Mouse (Mus musculus): ENCODE results near the gene Tdrd7.

Gene Tdrd7

GRCm38 (mm10) chr4:46041761-46042504 is 76.8 kb downstream of the Tdrd7 start:
- in situ Hi-C loops (cut with MboI, MseI): no loop called here

- in situ Hi-C loops (cut with MboI, MseI): no loop called here
Measured at GRCm38 (mm10) chr4:46042505-46042850, 77.3 kb downstream of the Tdrd7 start.

- in situ Hi-C loops (cut with MboI, MseI): no loop called here
Measured at GRCm38 (mm10) chr4:46043361-46043760, 78.2 kb downstream of the Tdrd7 start.

GRCm38 (mm10) chr4:46047971-46048370 is 82.8 kb downstream of the Tdrd7 start:
- in situ Hi-C loops (cut with MboI, MseI): no loop called here

GRCm38 (mm10) chr4:46048418-46048817 is 83.3 kb downstream of the Tdrd7 start:
- in situ Hi-C loops (cut with MboI, MseI): no loop called here

GRCm38 (mm10) chr4:46053323-46054107 is 88.4 kb downstream of the Tdrd7 start:
- in situ Hi-C loops (cut with MboI, MseI): no loop called here

GRCm38 (mm10) chr4:46056163-46056562 is 91.0 kb downstream of the Tdrd7 start:
- in situ Hi-C loops (cut with MboI, MseI): no loop called here

GRCm38 (mm10) chr4:46061259-46061962 is 96.3 kb downstream of the Tdrd7 start:
- in situ Hi-C loops (cut with MboI, MseI): no loop called here

GRCm38 (mm10) chr4:46063841-46064240 is 98.7 kb downstream of the Tdrd7 start:
- in situ Hi-C loops (cut with MboI, MseI): no loop called here

- in situ Hi-C loops (cut with MboI, MseI): no loop called here
Measured at GRCm38 (mm10) chr4:46064263-46064662, 99.1 kb downstream of the Tdrd7 start.

GRCm38 (mm10) chr4:46064961-46065360 is 99.8 kb downstream of the Tdrd7 start:
- in situ Hi-C loops (cut with MboI, MseI): no loop called here

GRCm38 (mm10) chr4:46065695-46066340 is 100.7 kb downstream of the Tdrd7 start:
- in situ Hi-C loops (cut with MboI, MseI): no loop called here

- in situ Hi-C loops (cut with MboI, MseI): no loop called here
Measured at GRCm38 (mm10) chr4:46068060-46068459, 102.9 kb downstream of the Tdrd7 start.

GRCm38 (mm10) chr4:46068573-46068972 is 103.4 kb downstream of the Tdrd7 start:
- in situ Hi-C loops (cut with MboI, MseI): no loop called here

GRCm38 (mm10) chr4:46069851-46070482 is 104.8 kb downstream of the Tdrd7 start:
- in situ Hi-C loops (cut with MboI, MseI): no loop called here

GRCm38 (mm10) chr4:46072631-46073030 is 107.5 kb downstream of the Tdrd7 start:
- in situ Hi-C loops (cut with MboI, MseI): no loop called here

- in situ Hi-C loops (cut with MboI, MseI): no loop called here
Measured at GRCm38 (mm10) chr4:46073736-46074135, 108.6 kb downstream of the Tdrd7 start.

GRCm38 (mm10) chr4:46075664-46076063 is 110.5 kb downstream of the Tdrd7 start:
- in situ Hi-C loops (cut with MboI, MseI): no loop called here

- in situ Hi-C loops (cut with MboI, MseI): no loop called here
Measured at GRCm38 (mm10) chr4:46076892-46077291, 111.8 kb downstream of the Tdrd7 start.

GRCm38 (mm10) chr4:46080261-46080660 is 115.1 kb downstream of the Tdrd7 start:
- in situ Hi-C loops (cut with MboI, MseI): no loop called here

- in situ Hi-C loops (cut with MboI, MseI): no loop called here
Measured at GRCm38 (mm10) chr4:46082555-46082954, 117.4 kb downstream of the Tdrd7 start.

Measured in T-helper 17 cell (primary cell).